Mouse (Mus musculus) thymus, postnatal 4 days (tissue): ENCODE data around the gene Fam193b.
"Not testable (repeated sequence)": the region's sequence is repeated elsewhere in the genome, so short reads cannot be mapped to it uniquely, and the experiment has no call there.

ENCODE experiments used
- DNase-seq: peaks from one replicate; pipeline ENCODE4 v3.0.0; 2021

Fam193b gene

DNA sequence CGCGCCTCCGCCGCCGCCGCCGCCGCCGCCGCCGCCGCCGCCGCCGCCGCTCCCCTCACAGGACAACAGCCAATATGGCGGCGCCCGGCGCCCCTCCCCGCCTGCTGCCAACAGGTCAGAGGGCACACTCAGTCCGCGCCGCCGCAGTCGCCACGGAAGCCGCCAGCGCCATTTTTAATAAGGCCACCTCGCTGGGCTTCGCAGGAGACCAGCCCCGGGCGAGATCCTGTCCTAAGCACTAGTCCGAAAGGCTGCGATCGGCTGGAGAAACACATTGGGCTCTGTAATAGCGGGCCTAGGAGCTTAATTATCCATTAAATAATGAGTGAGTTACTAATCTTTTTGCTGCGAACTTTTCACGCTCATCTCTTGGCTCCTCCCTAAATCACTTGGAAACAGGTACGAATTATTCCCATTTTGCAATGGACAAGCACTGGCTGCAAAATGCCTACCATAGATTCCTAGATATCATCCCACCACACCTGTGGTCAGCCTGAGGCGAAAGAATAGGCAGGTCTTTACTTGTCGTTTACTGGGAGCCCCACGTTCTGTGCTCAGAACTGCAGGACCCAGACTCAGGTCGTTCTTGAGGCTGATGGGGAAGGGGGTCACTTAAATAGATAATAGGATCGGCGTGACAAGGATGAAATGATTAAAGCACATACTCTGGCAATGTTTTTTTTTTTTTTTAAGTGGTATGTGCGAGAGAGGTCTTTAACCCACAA, at the start of gene Fam193b:
Gene Fam193b, minus strand, starts transcription at position 94 of the 725 bp plus-strand sequence.
- peak; percentile 97 for DNase-seq

DNA sequence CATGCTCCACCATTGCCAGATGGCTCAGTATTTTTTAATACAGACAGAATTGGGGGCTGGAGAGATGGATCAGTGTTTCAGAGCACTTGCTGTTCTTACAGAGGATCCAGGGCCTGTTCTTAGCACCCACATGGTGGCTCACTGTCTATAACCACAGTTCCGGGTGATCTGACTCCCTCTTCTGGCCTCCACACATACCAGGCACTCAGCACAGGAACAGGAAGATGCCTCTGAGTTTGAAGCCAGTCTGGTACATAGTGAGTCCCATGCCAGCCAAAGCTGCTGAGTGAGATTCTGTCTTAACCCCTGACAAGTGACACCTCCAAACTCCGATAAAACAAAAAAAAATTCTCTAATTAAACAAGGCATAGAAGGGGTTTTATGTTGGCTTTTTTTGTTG, 49.4 kb upstream of the Fam193b start:
- DNase-seq = no peak

- no peak for DNase-seq
Measured at GRCm38 (mm10) chr13:55619328-55619727, 48.4 kb upstream of the Fam193b start.

DNA sequence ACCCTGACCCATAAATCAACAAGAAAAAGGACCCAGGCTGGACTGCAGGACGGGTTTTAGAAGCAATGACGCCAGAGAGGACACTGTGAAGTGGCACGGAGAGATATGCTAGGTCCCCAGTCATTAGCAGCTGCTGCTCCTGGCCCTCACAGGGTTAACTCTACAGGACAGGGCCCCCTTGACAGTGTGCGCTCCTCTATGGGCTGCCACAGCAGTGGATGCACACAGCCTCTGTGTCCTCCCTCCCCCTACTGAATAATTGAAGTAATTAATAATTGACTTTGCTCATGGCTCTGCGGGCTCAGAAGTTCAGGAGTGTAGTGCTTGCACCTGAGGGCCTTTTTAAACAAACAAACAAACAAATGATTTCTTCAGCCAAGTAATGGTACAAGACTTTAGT, 42.6 kb upstream of the Fam193b start:
- no peak for DNase-seq

- DNase-seq = no peak
Measured at GRCm38 (mm10) chr13:55611996-55612395, 41.1 kb upstream of the Fam193b start.

- DNase-seq = no peak
Measured at GRCm38 (mm10) chr13:55607624-55608006, 36.7 kb upstream of the Fam193b start.

GRCm38 (mm10) chr13:55606899-55607623, 36.1 kb upstream of the Fam193b start:
- no peak for DNase-seq

GRCm38 (mm10) chr13:55604606-55605005, 33.7 kb upstream of the Fam193b start:
- no peak for DNase-seq

DNA sequence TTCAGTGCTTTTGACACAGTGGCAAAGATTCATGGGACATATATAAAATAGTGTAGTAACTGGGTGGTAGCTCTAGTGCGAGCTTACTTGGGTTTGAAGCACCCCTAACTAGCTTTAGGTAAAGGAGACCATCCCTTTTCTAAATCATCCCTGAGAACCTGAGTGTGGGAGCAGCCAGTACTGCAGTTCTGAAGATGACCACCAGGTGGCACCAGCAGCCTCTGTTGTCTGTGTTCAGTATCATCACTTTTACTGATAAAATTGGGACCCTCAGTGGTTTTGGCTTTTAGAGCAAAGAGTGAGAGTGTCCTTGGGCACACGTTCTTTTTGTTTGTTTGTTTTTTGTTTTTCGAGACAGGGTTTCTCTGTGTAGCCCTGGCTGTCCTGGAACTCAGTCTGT, 30.7 kb upstream of the Fam193b start:
- peak; percentile 94 for DNase-seq

DNA sequence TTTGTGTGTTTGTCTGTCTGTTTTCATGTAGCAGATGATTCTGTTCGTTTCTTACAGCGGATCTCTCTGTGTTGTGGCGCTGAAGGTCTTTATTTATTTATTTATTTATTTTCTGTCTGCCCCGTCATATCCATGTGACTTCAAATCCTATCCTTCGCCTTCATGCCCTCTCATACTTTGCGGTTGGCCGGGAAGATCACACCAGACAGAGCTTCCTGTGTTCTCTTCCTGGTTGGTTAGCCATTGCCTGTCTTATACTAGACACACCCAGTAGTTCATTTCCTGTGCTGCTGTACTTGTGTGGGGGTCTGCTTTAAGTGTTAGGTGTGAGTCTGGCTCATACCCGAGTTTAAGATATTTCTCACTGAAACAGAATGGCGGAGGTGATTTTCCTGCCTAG, 29.7 kb upstream of the Fam193b start:
- DNase-seq = peak; percentile 41

- DNase-seq = peak; percentile 85
Measured at GRCm38 (mm10) chr13:55599566-55600540, 28.9 kb upstream of the Fam193b start, which contains the start of gene B4galt7. Gene B4galt7 (plus strand): TSS chr13:55599896.

DNA sequence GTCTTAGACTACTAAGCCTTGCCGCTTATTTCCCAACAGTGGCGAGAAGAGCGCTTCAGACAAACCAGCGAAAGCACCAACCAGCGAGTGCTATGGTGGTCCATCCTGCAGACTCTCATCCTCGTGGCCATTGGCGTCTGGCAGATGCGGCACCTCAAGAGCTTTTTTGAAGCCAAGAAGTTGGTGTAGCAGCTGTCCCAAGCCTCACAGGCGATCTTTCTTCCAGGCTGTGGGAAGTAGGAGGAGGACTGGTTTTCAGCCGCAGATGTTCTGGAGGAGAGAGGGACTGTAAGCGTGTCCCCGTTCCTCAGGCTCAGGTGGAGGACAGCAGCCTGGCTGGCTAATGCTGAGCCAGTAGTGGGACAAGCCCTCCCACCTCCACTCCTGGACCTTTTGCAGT, 25.9 kb upstream of the Fam193b start:
- no peak for DNase-seq

DNA sequence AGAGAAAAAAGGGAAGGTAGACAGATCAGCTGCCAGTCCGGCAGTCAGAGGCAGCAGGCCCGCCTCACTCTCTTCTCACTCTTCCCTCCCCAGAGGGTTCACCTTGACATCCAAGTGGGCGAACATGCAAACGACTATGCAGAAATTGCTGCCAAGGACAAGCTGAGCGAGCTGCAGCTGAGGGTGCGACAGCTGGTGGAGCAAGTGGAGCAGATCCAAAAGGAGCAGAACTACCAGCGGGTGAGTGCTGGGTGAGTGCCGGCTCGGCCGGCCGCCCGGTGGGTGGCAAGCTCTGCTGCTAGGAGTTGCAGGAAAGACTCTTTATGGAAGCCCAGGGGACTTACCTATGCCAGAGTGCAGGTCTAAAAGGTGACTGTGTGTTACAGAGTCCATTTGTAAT, 24.5 kb upstream of the Fam193b start:
- no peak for DNase-seq

- no peak for DNase-seq
Measured at GRCm38 (mm10) chr13:55593254-55593747, 22.4 kb upstream of the Fam193b start.

DNA sequence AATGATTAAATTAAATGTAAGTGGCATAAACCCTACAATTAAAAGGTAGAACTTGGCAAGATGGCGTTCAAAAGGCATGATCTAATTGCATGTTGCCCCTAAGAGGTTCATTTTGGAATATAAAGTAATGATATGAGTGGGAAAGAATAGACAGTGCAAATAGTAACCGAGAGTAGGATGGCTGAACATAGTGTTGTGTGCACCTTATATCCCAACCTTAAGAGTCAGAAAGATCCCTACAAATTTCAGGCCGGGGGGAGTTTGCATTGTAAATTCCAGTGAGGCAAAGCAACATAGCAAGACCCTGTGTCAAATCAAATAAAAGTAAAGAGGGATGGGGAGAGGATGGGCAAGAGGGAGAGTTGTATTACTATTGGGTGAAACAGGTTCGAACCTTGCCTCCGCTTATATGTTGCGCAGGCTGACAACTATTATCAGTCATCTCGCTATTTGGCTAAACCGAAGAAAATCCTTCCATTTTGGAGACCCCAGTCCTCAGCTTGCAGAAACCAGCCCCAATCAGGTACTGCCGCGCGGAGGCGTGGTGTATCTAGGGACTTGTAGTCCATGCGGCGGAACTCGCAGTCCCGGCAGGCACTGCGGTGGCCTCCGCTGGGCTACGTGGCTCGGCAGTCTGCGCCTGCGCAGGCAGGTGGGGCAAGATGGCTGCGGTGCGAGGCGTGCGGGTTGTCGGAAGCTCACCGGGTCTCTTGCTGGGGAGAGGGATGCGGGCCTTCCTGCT, 21.8 kb upstream of the Fam193b start:
- peak; percentile 98 for DNase-seq

DNA sequence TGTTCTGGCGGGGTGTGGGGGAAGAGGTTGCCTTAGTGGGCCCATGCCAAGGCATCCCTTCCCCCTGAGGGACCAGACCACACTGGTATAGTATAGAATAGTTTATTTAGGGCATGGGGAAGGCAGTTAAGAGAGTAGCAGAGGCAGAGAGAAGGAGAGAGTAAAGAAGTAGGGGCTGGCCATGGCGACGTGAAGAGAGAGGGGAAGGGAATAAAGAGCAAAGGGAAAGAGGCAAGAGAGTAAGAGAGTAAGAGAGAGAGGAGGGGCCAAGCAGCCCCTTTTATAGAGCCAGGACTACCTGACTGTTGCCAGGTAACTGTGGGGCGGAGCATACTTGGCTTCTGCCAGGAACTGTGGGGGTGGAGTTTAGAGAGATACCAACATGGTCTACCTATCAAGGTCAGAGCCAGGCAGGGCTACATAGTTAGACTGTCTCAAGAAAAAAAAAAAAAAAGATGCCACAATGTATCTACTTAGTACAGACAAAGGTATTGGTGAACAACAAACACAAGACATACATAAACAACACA, 21.1 kb upstream of the Fam193b start:
- DNase-seq = no peak

- no peak for DNase-seq
Measured at GRCm38 (mm10) chr13:55578086-55578485, 7.2 kb upstream of the Fam193b start.

GRCm38 (mm10) chr13:55576872-55577271, 6.0 kb upstream of the Fam193b start:
- not testable (repeated sequence) for DNase-seq

- peak; percentile 56 for DNase-seq
Measured at GRCm38 (mm10) chr13:55575932-55576331, 5.0 kb upstream of the Fam193b start.

DNA sequence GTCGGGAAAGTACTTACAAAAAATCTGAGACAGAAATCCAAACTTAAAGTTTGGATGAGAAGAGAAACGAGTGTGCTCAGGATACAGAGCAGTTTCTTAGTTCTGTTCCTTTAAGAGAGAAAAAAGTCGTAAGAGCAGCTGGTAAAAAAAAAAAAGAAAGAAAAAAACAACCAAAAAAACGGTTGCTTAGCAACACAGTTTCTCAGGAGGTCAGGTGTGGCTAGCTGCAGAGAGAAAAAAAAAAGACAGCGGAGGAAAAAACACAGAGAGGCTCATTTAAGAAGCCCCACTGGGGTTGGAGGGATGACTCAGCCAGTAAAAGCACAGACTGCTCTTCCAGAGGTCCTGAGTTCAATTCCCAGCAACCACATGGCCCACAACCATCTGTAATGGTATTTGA, 3.4 kb upstream of the Fam193b start:
- no peak for DNase-seq

GRCm38 (mm10) chr13:55573432-55573831, 2.5 kb upstream of the Fam193b start, which contains the start of gene Tmed9:
Gene Tmed9 (plus strand): TSS chr13:55573732.
- no peak for DNase-seq

DNA sequence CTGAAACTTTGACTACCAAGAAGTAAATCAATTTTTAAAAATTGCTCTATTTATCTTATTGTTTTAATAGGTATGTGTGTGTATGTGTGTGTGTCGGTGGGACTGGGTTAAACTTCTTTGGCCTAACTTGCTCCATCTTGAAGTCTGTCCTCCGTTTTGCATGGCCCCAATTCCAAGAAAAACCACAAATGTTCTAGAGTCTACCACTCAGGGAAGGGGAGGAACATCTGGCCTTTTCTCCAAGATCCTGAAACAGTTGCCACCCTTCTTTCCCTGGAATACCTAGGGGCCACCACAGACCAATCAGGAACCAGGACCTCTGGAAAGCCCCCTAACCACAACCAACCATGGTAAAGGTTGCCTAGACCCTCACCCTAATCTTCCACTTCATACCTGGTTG, 1.1 kb upstream of the Fam193b start:
- DNase-seq = no peak
